Mouse (Mus musculus) layer of hippocampus, adult 11-12 months (tissue): Measurements from ENCODE around the gene Kansl2.

ENCODE experiments used
- DNase-seq: peaks from one replicate; pipeline ENCODE4 v3.0.0; 2022; ENCODE audit warnings: low spot score

The Kansl2 gene

GRCm38 (mm10) chr15:98492102-98492501, 42.0 kb downstream of the Kansl2 start, which contains the start of gene Olfr279:
Gene Olfr279, plus strand, starts transcription at chr15:98492402.
- no peak for DNase-seq

- no peak for DNase-seq
These were observed 42.7 kb downstream of the Kansl2 start for GRCm38 (mm10) chr15:98491332-98491731.

- no peak for DNase-seq
These were observed 47.5 kb downstream of the Kansl2 start for GRCm38 (mm10) chr15:98486433-98487021.

- peak; percentile 28 for DNase-seq
These were observed 49.9 kb downstream of the Kansl2 start for GRCm38 (mm10) chr15:98483907-98484886.

- DNase-seq = no peak
These were observed 51.4 kb downstream of the Kansl2 start, which contains the start of gene Lalba for GRCm38 (mm10) chr15:98482701-98483100. Gene Lalba, minus strand, starts transcription at chr15:98482721.

GRCm38 (mm10) chr15:98479568-98480102, 54.4 kb downstream of the Kansl2 start:
- no peak for DNase-seq

- no peak for DNase-seq
These were observed 57.8 kb downstream of the Kansl2 start for GRCm38 (mm10) chr15:98476281-98476680.

GRCm38 (mm10) chr15:98475382-98475781, 58.7 kb downstream of the Kansl2 start:
- DNase-seq = peak; percentile 18

- no peak for DNase-seq
These were observed 59.1 kb downstream of the Kansl2 start for GRCm38 (mm10) chr15:98474958-98475357.

GRCm38 (mm10) chr15:98471539-98471938, 62.5 kb downstream of the Kansl2 start:
- no peak for DNase-seq

GRCm38 (mm10) chr15:98469596-98469995, 64.5 kb downstream of the Kansl2 start, which contains the start of gene OR5BS1P:
Gene OR5BS1P, plus strand, starts transcription at chr15:98469896.
- DNase-seq = no peak
